Mouse (Mus musculus) hindbrain, postnatal 0 days (tissue): Measurements from ENCODE around the gene Dynlrb1. TPM values are rescaled to one million over a fixed set of nuclear protein-coding genes. Genes with fewer than 3 reads are reported as not detected.

Source experiments
- ATAC-seq: fragments of 200-750 bp; cut with Nextera tagmentation; 2 replicates; pipeline ENCODE4 v1.8.0; 2017; ENCODE audit warnings: mild to moderate bottlenecking, moderate TSS enrichment, moderate library complexity
- DNase-seq: peaks from one replicate; pipeline ENCODE4 v3.0.0-alpha.2; 2015; ENCODE audit warnings: low spot score
- H3K27ac ChIP-seq: fragments of 300-500 bp; sonication (generic); 2 replicates; pipeline ENCODE4 v1.5.1; 2014; ENCODE audit warnings: mild to moderate bottlenecking
- H3K27me3 ChIP-seq: fragments of 300-500 bp; sonication (generic); 2 replicates; pipeline ENCODE4 v1.6.1; 2014; ENCODE audit warnings: low read length, mixed read lengths; ENCODE audit not compliant: insufficient read depth
- H3K36me3 ChIP-seq: fragments of 300-500 bp; sonication (generic); 2 replicates; pipeline ENCODE4 v1.6.1; 2014; ENCODE audit warnings: low read length, mixed read lengths; ENCODE audit not compliant: insufficient read depth
- H3K4me1 ChIP-seq: fragments of 300-500 bp; sonication (generic); 2 replicates; pipeline ENCODE4 v1.6.1; 2014; ENCODE audit warnings: antibody characterized with exemption, low read length, mixed read lengths; ENCODE audit not compliant: insufficient read depth
- H3K4me2 ChIP-seq: fragments of 300-500 bp; sonication (generic); 2 replicates; pipeline ENCODE4 v1.6.1; 2014; ENCODE audit warnings: low read depth, mild to moderate bottlenecking, low read length, moderate library complexity, mixed read lengths
- H3K4me3 ChIP-seq: fragments of 300-500 bp; sonication (generic); 2 replicates; pipeline ENCODE4 v1.5.1; 2014; ENCODE audit warnings: low read length
- H3K9ac ChIP-seq: fragments of 300-500 bp; sonication (generic); replicated peaks from 2 replicates; pipeline ENCODE4 v1.6.1; 2014; ENCODE audit warnings: mild to moderate bottlenecking, low read length, moderate library complexity, mixed read lengths
- H3K9me3 ChIP-seq: fragments of 300-500 bp; sonication (generic); 2 replicates; pipeline ENCODE4 v1.6.1; 2016; ENCODE audit warnings: low read length, mixed read lengths
- CTCF ChIP-seq: IDR thresholded peaks from 2 replicates; pipeline ENCODE4 v1.5.1; 2016; ENCODE audit warnings: antibody characterized with exemption, control low read depth, low read depth
- WGBS: fragments of 180-500 bp; shearing (Covaris S2); extraction: QIAGEN DNeasy Blood & Tissue Kit; methylation state at CpG from one replicate; pipeline ENCODE4 v1.1.7; 2014; 5-methylcytosine and 5-hydroxymethylcytosine counted together
- polyA plus RNA-seq: library from polyadenylated mRNA; unstranded; fragments of >200 nt; fragmentation: Nextera tagmentation; extraction: Ambion mirVana; gene quantifications from 2 replicates; pipeline ENCODE4 v1.2.1, GENCODE M21; 2015
- total RNA-seq: library from RNA; depleted of rRNA; stranded (reverse); fragments of >200 nt; gene quantifications from 2 replicates; pipeline ENCODE4 v1.2.3, GENCODE M21; 2014

Dynlrb1 gene
- total and polyA plus RNA-seq, 2 experiments from 2014 or later: 264 to 778 TPM

GRCm38 (mm10) chr2:155278361-155278760 lies 42.0 kb downstream of the Dynlrb1 start:
- no peaks in the 10 kb centered on the region; the same call in 1 of the 2 replicates for H3K4me1 ChIP-seq
- TF ChIP-seq CTCF: no peak
- H3K9ac ChIP-seq: no peak overlapping the region
- H3K4me3 ChIP-seq: no peak overlapping the region
- H3K4me2 ChIP-seq: no peak overlapping the region
- H3K27me3 ChIP-seq: no peaks in the 10 kb centered on the region
- ATAC-seq (no peak), DNase-seq (no peak)
- no peak overlapping the region for H3K27ac ChIP-seq
- H3K9me3 ChIP-seq: no peaks in the 10 kb centered on the region
- peaks cover 4% of the 10 kb centered on the region; the same call in 1 of the 2 replicates for H3K36me3 ChIP-seq
- WGBS: 73% methylated on average over 7 of the region's 7 CpGs

DNA sequence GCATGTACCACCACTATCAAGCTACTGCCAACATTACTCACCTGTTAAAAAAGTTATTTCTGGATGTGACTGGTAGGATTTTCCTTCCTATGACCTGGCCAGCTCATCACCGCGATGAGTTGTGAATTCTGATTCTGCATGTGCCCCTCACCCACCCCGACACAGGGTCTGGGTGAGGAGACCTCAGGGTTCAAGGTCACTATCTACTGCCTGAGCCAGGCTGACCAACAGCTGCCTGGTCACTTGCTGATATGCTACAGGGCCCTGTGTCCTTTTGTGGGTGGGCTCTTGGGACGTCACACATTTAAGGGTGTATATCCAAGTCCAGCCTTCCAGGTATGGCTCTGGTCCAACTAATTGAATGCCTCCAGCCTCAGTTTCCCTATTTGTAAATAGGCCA lies 42.8 kb downstream of the Dynlrb1 start:
- no peaks in the 10 kb centered on the region; the same call in 1 of the 2 replicates for H3K4me1 ChIP-seq
- no peaks in the 10 kb centered on the region for H3K27me3 ChIP-seq
- DNase-seq (no peak), ATAC-seq (no peak)
- H3K4me3 ChIP-seq: no peak overlapping the region
- H3K9ac ChIP-seq: no peak overlapping the region
- H3K4me2 ChIP-seq: no peak overlapping the region
- no peak for TF ChIP-seq CTCF
- H3K36me3 ChIP-seq: peaks cover 4% of the 10 kb centered on the region; the same call in 1 of the 2 replicates
- no peak overlapping the region for H3K27ac ChIP-seq
- 94% methylated on average over 4 of the region's 4 CpGs for WGBS
- no peaks in the 10 kb centered on the region for H3K9me3 ChIP-seq

DNA sequence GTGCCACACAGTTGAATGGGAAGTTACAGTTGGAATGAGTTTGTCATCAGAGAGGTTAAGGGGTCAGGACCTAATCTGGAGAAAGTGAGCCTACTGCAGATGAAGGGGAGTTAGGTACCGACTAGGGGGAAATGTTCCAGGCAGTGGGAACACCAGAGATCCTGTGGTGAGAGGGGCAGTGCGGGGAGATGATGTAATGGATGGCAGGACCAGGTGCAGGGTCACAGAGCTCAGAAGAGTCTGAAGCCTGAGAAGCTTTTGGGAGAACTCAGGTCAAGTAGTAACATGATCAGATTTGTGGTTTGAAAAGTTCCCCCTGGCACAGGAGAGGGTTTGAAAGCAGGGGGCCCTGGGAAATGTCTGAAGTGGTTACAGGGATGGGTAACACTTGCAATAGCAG lies 43.8 kb downstream of the Dynlrb1 start:
- no peak for TF ChIP-seq CTCF
- no peak overlapping the region for H3K27ac ChIP-seq
- peaks cover 4% of the 10 kb centered on the region; the same call in 1 of the 2 replicates for H3K36me3 ChIP-seq
- ATAC-seq: no peak
- H3K9ac ChIP-seq: no peak overlapping the region
- H3K4me3 ChIP-seq: no peak overlapping the region
- H3K4me1 ChIP-seq: no peaks in the 10 kb centered on the region; the same call in 1 of the 2 replicates
- no peak overlapping the region for H3K4me2 ChIP-seq
- DNase-seq: no peak
- WGBS: 68% methylated on average over 2 of the region's 2 CpGs
- no peaks in the 10 kb centered on the region for H3K9me3 ChIP-seq
- no peaks in the 10 kb centered on the region for H3K27me3 ChIP-seq

GRCm38 (mm10) chr2:155283793-155284192 lies 47.5 kb downstream of the Dynlrb1 start:
- ATAC-seq: no peak
- no peak for TF ChIP-seq CTCF
- Histone ChIP-seq H3K36me3 (peaks cover 7% of the 10 kb centered on the region; the same call in 1 of the 2 replicates), H3K4me1 (no peaks in the 10 kb centered on the region), H3K9me3 (no peaks in the 10 kb centered on the region), H3K4me2 (no peak overlapping the region), H3K4me3 (no peak overlapping the region), H3K27ac (no peak overlapping the region), H3K27me3 (no peaks in the 10 kb centered on the region), H3K9ac (no peak overlapping the region)
- no peak for DNase-seq
- WGBS: 76% methylated on average over 4 of the region's 4 CpGs

DNA sequence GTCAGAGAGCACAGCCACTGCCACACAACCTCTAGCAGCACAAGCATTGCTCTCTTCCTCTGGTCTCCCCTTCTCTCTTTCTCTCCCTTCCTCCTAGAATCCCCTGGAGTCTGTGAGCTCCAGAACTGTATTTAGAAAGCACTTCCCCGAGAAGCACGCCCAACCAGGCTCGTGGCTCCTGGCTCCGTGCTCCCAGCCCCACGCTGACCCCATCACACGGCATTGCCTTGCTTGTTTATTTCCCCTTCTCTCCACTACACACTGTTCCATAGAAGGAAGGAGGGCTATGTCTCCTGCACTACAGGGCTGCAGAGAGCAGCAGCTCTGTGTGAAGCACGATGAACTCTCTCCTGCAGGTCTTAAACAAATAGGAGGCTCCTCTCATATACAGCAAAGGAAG lies 48.3 kb downstream of the Dynlrb1 start:
- TF ChIP-seq CTCF: no peak
- H3K9me3 ChIP-seq: no peaks in the 10 kb centered on the region
- H3K4me2 ChIP-seq: no peak overlapping the region
- H3K27me3 ChIP-seq: no peaks in the 10 kb centered on the region
- no peak overlapping the region for H3K4me3 ChIP-seq
- DNase-seq (no peak), ATAC-seq (no peak)
- WGBS: 80% methylated on average over 7 of the region's 7 CpGs
- no peaks in the 10 kb centered on the region for H3K4me1 ChIP-seq
- peaks cover 6% of the 10 kb centered on the region; the same call in 1 of the 2 replicates for H3K36me3 ChIP-seq
- no peak overlapping the region for H3K9ac ChIP-seq
- H3K27ac ChIP-seq: no peak overlapping the region

GRCm38 (mm10) chr2:155285744-155286143 lies 49.4 kb downstream of the Dynlrb1 start:
- no peak for DNase-seq
- no peak overlapping the region for H3K27ac ChIP-seq
- TF ChIP-seq CTCF: no peak
- H3K4me2 ChIP-seq: no peak overlapping the region
- H3K27me3 ChIP-seq: no peaks in the 10 kb centered on the region
- no peaks in the 10 kb centered on the region for H3K4me1 ChIP-seq
- H3K36me3 ChIP-seq: peaks cover 15% of the 10 kb centered on the region; the same call in 1 of the 2 replicates
- no peaks in the 10 kb centered on the region for H3K9me3 ChIP-seq
- H3K9ac ChIP-seq: no peak overlapping the region
- no peak overlapping the region for H3K4me3 ChIP-seq
- ATAC-seq: no peak
- WGBS: 83% methylated on average over 6 of the region's 6 CpGs

DNA sequence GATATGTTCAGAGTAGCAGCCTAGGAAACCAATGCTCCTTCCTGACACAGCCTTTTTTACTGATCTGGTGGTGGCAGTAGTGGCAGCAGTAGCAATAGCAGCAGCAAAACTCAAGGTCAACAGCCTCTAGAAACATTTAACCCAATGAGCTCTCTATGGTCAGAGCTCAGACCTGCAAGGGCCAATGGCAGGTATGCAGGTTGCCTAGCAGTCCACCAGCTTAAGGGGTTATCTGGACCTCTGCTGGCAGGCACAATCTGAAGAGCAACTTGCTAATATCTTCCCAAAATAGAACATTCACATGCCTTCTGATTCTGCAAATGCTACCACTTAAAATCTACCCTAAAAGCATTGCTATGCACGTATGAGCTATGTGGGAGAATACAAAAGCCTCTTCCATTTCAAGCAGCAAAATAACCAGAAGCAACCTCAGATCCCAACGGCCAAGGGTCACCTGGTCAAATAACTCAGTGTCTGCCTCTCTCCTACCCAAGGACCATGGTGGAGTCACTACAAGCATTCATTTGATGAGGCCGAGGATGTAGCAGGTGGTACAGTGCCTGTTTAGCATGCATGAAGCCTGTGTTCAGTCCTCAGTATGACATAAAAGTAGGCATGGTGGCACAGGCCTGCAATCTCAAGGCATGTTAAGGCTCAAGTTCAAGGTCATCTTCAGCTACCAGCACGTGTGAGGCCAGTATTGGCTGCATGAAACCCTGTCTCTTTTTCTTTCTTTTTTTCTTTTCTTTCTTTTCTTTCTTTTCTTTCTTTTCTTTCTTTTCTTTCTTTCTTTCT lies 51.3 kb downstream of the Dynlrb1 start:
- Histone ChIP-seq H3K4me2 (no peak overlapping the region), H3K9me3 (no peaks in the 10 kb centered on the region), H3K4me1 (no peaks in the 10 kb centered on the region), H3K27ac (no peak overlapping the region), H3K36me3 (peaks cover 30% of the 10 kb centered on the region; the same call in 1 of the 2 replicates), H3K4me3 (no peak overlapping the region), H3K27me3 (no peaks in the 10 kb centered on the region), H3K9ac (no peak overlapping the region)
- ATAC-seq (no peak), DNase-seq (no peak)
- 84% methylated on average over 4 of the region's 4 CpGs for WGBS
- TF ChIP-seq CTCF: no peak
